Mouse (Mus musculus) megakaryocyte, embryonic 14.5 days (primary cell): Measurements from ENCODE around the gene Phlda3. TPM values are rescaled to one million over a fixed set of nuclear protein-coding genes. Genes with fewer than 3 reads are reported as not detected.

Experiments used
- H3K27me3 ChIP-seq: replicated peaks from 2 replicates; pipeline ENCODE3; 2012; ENCODE audit warnings: inconsistent platforms
- H3K36me3 ChIP-seq: replicated peaks from 2 replicates; pipeline ENCODE3; 2012; ENCODE audit warnings: low read length, inconsistent platforms, mixed read lengths
- H3K4me1 ChIP-seq: 2 replicates; pipeline ENCODE4 v1.6.1; 2012; ENCODE audit warnings: inconsistent platforms
- H3K4me3 ChIP-seq: replicated peaks from 2 replicates; pipeline ENCODE3; 2012; ENCODE audit warnings: moderate library complexity, mild to moderate bottlenecking, inconsistent platforms
- H3K9me3 ChIP-seq: 2 replicates; pipeline ENCODE4 v1.6.1; 2012; ENCODE audit warnings: inconsistent platforms
- FLI1 ChIP-seq: IDR thresholded peaks from 2 replicates; pipeline ENCODE4 v1.6.1; 2012; ENCODE audit warnings: low read length, inconsistent platforms, mixed read lengths
- GATA1 ChIP-seq: IDR thresholded peaks from 3 replicates; pipeline ENCODE4 v1.6.1; 2012; ENCODE audit warnings: mixed read lengths, low read length, inconsistent platforms, borderline replicate concordance
- polyA plus RNA-seq: library from polyadenylated mRNA; stranded (reverse); fragments of >175 nt; gene quantifications from 2 replicates; pipeline ENCODE4 v1.2.3, GENCODE M21; 2012; ENCODE audit warnings: low replicate concordance; ENCODE audit not compliant: insufficient read depth

Phlda3 gene
- polyA plus RNA-seq, 1 experiment, result 104 TPM

GRCm38 (mm10) chr1:135757287-135757686 lies 8.6 kb upstream of the Phlda3 start:
- H3K4me1 ChIP-seq, result peaks cover 53% of the 10 kb centered on the region
- H3K4me3 ChIP-seq, result no peak overlapping the region
- no peaks in the 10 kb centered on the region for H3K27me3 ChIP-seq
- H3K9me3 ChIP-seq, result no peaks in the 10 kb centered on the region
- TF ChIP-seq FLI1, result no peak
- no peak for TF ChIP-seq GATA1
- peaks cover 6% of the 10 kb centered on the region for H3K36me3 ChIP-seq

GRCm38 (mm10) chr1:135759685-135760084 lies 6.2 kb upstream of the Phlda3 start:
- H3K9me3 ChIP-seq, result no peaks in the 10 kb centered on the region
- H3K4me1 ChIP-seq, result peaks cover 60% of the 10 kb centered on the region
- H3K27me3 ChIP-seq, result no peaks in the 10 kb centered on the region
- no peak for TF ChIP-seq FLI1
- no peak for TF ChIP-seq GATA1
- no peaks in the 10 kb centered on the region for H3K36me3 ChIP-seq
- no peak overlapping the region for H3K4me3 ChIP-seq

- Histone ChIP-seq H3K36me3 (no peaks in the 10 kb centered on the region), H3K4me3 (no peak overlapping the region), H3K9me3 (no peaks in the 10 kb centered on the region), H3K27me3 (peaks cover 1% of the 10 kb centered on the region), H3K4me1 (peaks cover 62% of the 10 kb centered on the region)
- TF ChIP-seq GATA1 (no peak), FLI1 (no peak)
Observed at GRCm38 (mm10) chr1:135760216-135760615, 5.7 kb upstream of the Phlda3 start.

GRCm38 (mm10) chr1:135761728-135762127 lies 4.2 kb upstream of the Phlda3 start:
- Histone ChIP-seq H3K9me3 (no peaks in the 10 kb centered on the region), H3K27me3 (peaks cover 15% of the 10 kb centered on the region), H3K4me1 (peaks cover 69% of the 10 kb centered on the region), H3K4me3 (no peak overlapping the region), H3K36me3 (no peaks in the 10 kb centered on the region)
- no peak for TF ChIP-seq FLI1
- TF ChIP-seq GATA1, result no peak

GRCm38 (mm10) chr1:135763503-135764205 lies 2.3 kb upstream of the Phlda3 start:
- Histone ChIP-seq H3K9me3 (no peaks in the 10 kb centered on the region), H3K36me3 (peaks cover 17% of the 10 kb centered on the region), H3K27me3 (peaks cover 18% of the 10 kb centered on the region), H3K4me3 (no peak overlapping the region), H3K4me1 (peaks cover 79% of the 10 kb centered on the region)
- TF ChIP-seq GATA1 (no peak), FLI1 (no peak)

- Histone ChIP-seq H3K9me3 (no peaks in the 10 kb centered on the region), H3K36me3 (peaks cover 22% of the 10 kb centered on the region), H3K27me3 (peaks cover 18% of the 10 kb centered on the region), H3K4me3 (peak overlapping the region; percentile 62), H3K4me1 (peaks cover 84% of the 10 kb centered on the region)
- TF ChIP-seq FLI1, result no peak
- no peak for TF ChIP-seq GATA1
Observed at GRCm38 (mm10) chr1:135764206-135764528, 1.8 kb upstream of the Phlda3 start.

- TF ChIP-seq FLI1 (no peak), GATA1 (no peak)
- Histone ChIP-seq H3K9me3 (no peaks in the 10 kb centered on the region), H3K4me1 (peaks cover 88% of the 10 kb centered on the region), H3K4me3 (peak overlapping the region; percentile 97), H3K36me3 (peaks cover 45% of the 10 kb centered on the region), H3K27me3 (peaks cover 18% of the 10 kb centered on the region)
Observed at GRCm38 (mm10) chr1:135766592-135767306, 830 bp downstream of the Phlda3 start.

- Histone ChIP-seq H3K36me3 (peaks cover 45% of the 10 kb centered on the region), H3K9me3 (no peaks in the 10 kb centered on the region), H3K27me3 (peaks cover 18% of the 10 kb centered on the region), H3K4me1 (peaks cover 88% of the 10 kb centered on the region), H3K4me3 (peak overlapping the region; percentile 97)
- no peak for TF ChIP-seq FLI1
- TF ChIP-seq GATA1, result no peak
Observed at GRCm38 (mm10) chr1:135767324-135767890, 1.5 kb downstream of the Phlda3 start.

GRCm38 (mm10) chr1:135768400-135768799 lies 2.5 kb downstream of the Phlda3 start:
- TF ChIP-seq FLI1, result no peak
- TF ChIP-seq GATA1, result no peak
- peaks cover 18% of the 10 kb centered on the region for H3K27me3 ChIP-seq
- peaks cover 91% of the 10 kb centered on the region for H3K4me1 ChIP-seq

GRCm38 (mm10) chr1:135770237-135770636 lies 4.3 kb downstream of the Phlda3 start:
- Histone ChIP-seq H3K27me3 (peaks cover 20% of the 10 kb centered on the region), H3K36me3 (peaks cover 45% of the 10 kb centered on the region), H3K9me3 (no peaks in the 10 kb centered on the region), H3K4me3 (peak overlapping the region; percentile 88), H3K4me1 (peaks cover 86% of the 10 kb centered on the region)
- TF ChIP-seq FLI1, result no peak
- no peak for TF ChIP-seq GATA1

More at GRCm38 (mm10) chr1:135768400-135768799, 2.5 kb downstream of the Phlda3 start:
- Histone ChIP-seq H3K9me3 (no peaks in the 10 kb centered on the region), H3K36me3 (peaks cover 45% of the 10 kb centered on the region), H3K4me3 (peak overlapping the region; percentile 97)
